Mouse (Mus musculus) kidney, embryonic 15.5 days (tissue): ENCODE data around the gene Tmem87a. TPM values are rescaled to one million over a fixed set of nuclear protein-coding genes. Genes with fewer than 3 reads are reported as not detected.
A peak's percentile ranks its signal among the peaks of the same experiment; 100 is the strongest.

Experiments used
- ATAC-seq: fragments of 200-750 bp; cut with Nextera tagmentation; replicated peaks from 2 replicates; pipeline ENCODE4 v1.8.0; 2017; ENCODE audit warnings: moderate TSS enrichment; ENCODE audit not compliant: low FRiP score
- H3K27ac ChIP-seq: fragments of 300-500 bp; sonication (generic); 2 replicates; pipeline ENCODE4 v1.5.1; 2015; ENCODE audit warnings: mild to moderate bottlenecking, inconsistent platforms
- H3K27me3 ChIP-seq: fragments of 300-500 bp; sonication (generic); 2 replicates; pipeline ENCODE4 v1.6.1; 2015; ENCODE audit warnings: inconsistent platforms
- H3K36me3 ChIP-seq: fragments of 300-500 bp; sonication (generic); 2 replicates; pipeline ENCODE4 v1.6.1; 2015; ENCODE audit warnings: inconsistent platforms
- H3K4me1 ChIP-seq: fragments of 300-500 bp; sonication (generic); 2 replicates; pipeline ENCODE4 v1.6.1; 2015; ENCODE audit warnings: inconsistent platforms
- H3K4me2 ChIP-seq: fragments of 300-500 bp; sonication (generic); 2 replicates; pipeline ENCODE4 v1.6.1; 2015; ENCODE audit warnings: moderate library complexity, mild to moderate bottlenecking, inconsistent platforms
- H3K4me3 ChIP-seq: fragments of 300-500 bp; sonication (generic); replicated peaks from 2 replicates; pipeline ENCODE4 v1.5.1; 2015; ENCODE audit warnings: mild to moderate bottlenecking, inconsistent platforms
- H3K9ac ChIP-seq: fragments of 300-500 bp; sonication (generic); 2 replicates; pipeline ENCODE4 v1.6.1; 2015; ENCODE audit warnings: mild to moderate bottlenecking, inconsistent platforms
- H3K9me3 ChIP-seq: fragments of 300-500 bp; sonication (generic); replicated peaks from 2 replicates; pipeline ENCODE4 v1.6.1; 2016; ENCODE audit warnings: inconsistent platforms
- WGBS: fragments of 180-500 bp; shearing (Covaris S2); methylation state at CpG from one replicate; pipeline ENCODE4 v1.1.7; 2015; ENCODE audit warnings: mixed read lengths; 5-methylcytosine and 5-hydroxymethylcytosine counted together
- polyA plus RNA-seq: library from polyadenylated mRNA; unstranded; fragments of >200 nt; fragmentation: Nextera tagmentation; extraction: Ambion mirVana; gene quantifications from 2 replicates; pipeline ENCODE4 v1.2.1, GENCODE M21; 2015

Tmem87a gene
- polyA plus RNA-seq, 1 experiment from 2014 or later, result 9.4 TPM

GRCm38 (mm10) chr2:120352682-120353646 is 50.9 kb downstream of the Tmem87a start, which contains the start of gene Vps39:
Gene Vps39 (minus strand): TSS chr2:120353137.
- Histone ChIP-seq H3K4me2 (peak within 1 kb of the TSS; percentile 63), H3K36me3 (peaks cover 49% of the 10 kb centered on the region), H3K4me1 (peaks cover 12% of the 10 kb centered on the region), H3K27ac (peak within 1 kb of the TSS; percentile 85), H3K9me3 (no peaks in the 10 kb centered on the region), H3K27me3 (no peaks in the 10 kb centered on the region), H3K9ac (peak within 1 kb of the TSS; percentile 82), H3K4me3 (peak within 1 kb of the TSS; percentile 95)
- ATAC-seq, result peak; percentile 98
- 11% methylated on average over 44 of the region's 44 CpGs for WGBS

- peaks cover 12% of the 10 kb centered on the region for H3K4me1 ChIP-seq
- H3K4me3 ChIP-seq, result no peak overlapping the region
- no peak for ATAC-seq
- no peaks in the 10 kb centered on the region for H3K9me3 ChIP-seq
- peaks cover 49% of the 10 kb centered on the region for H3K36me3 ChIP-seq
- H3K4me2 ChIP-seq, result no peak overlapping the region
- no peak overlapping the region for H3K9ac ChIP-seq
- H3K27ac ChIP-seq, result no peak overlapping the region
- no peaks in the 10 kb centered on the region for H3K27me3 ChIP-seq
- 85% methylated on average over 5 of the region's 5 CpGs for WGBS
These were observed 52.6 kb downstream of the Tmem87a start for GRCm38 (mm10) chr2:120351321-120351720.

- H3K4me3 ChIP-seq, result no peak overlapping the region
These were observed 55.8 kb downstream of the Tmem87a start for GRCm38 (mm10) chr2:120348120-120348519.

GRCm38 (mm10) chr2:120341741-120342140 is 62.2 kb downstream of the Tmem87a start:
- ATAC-seq, result no peak
- H3K4me3 ChIP-seq, result no peak overlapping the region
- no peak overlapping the region for H3K27ac ChIP-seq
- no peak overlapping the region for H3K4me2 ChIP-seq
- H3K27me3 ChIP-seq, result no peaks in the 10 kb centered on the region
- 96% methylated on average over 1 of the region's 1 CpGs for WGBS
- H3K36me3 ChIP-seq, result peaks cover 89% of the 10 kb centered on the region
- no peaks in the 10 kb centered on the region for H3K9me3 ChIP-seq
- H3K4me1 ChIP-seq, result no peaks in the 10 kb centered on the region
- H3K9ac ChIP-seq, result no peak overlapping the region

More at GRCm38 (mm10) chr2:120348120-120348519, 55.8 kb downstream of the Tmem87a start:
- Histone ChIP-seq H3K27ac (no peak overlapping the region), H3K4me1 (peaks cover 12% of the 10 kb centered on the region), H3K4me2 (no peak overlapping the region), H3K27me3 (no peaks in the 10 kb centered on the region), H3K36me3 (peaks cover 55% of the 10 kb centered on the region), H3K9ac (no peak overlapping the region), H3K9me3 (no peaks in the 10 kb centered on the region)
- 66% methylated on average over 9 of the region's 9 CpGs for WGBS
- ATAC-seq, result no peak

GRCm38 (mm10) chr2:120337886-120338285 is 66.0 kb downstream of the Tmem87a start:
- no peak overlapping the region for H3K27ac ChIP-seq
- WGBS, result 62% methylated on average over 2 of the region's 2 CpGs
- no peak overlapping the region for H3K9ac ChIP-seq
- no peak overlapping the region for H3K4me3 ChIP-seq
- no peak overlapping the region for H3K4me2 ChIP-seq
- no peaks in the 10 kb centered on the region for H3K4me1 ChIP-seq
- peaks cover 84% of the 10 kb centered on the region for H3K36me3 ChIP-seq
- H3K27me3 ChIP-seq, result no peaks in the 10 kb centered on the region
- no peak for ATAC-seq
- no peaks in the 10 kb centered on the region for H3K9me3 ChIP-seq

- WGBS, result 91% methylated on average over 4 of the region's 4 CpGs
- Histone ChIP-seq H3K4me1 (no peaks in the 10 kb centered on the region), H3K27me3 (no peaks in the 10 kb centered on the region), H3K4me3 (no peak overlapping the region), H3K9me3 (no peaks in the 10 kb centered on the region), H3K9ac (no peak overlapping the region), H3K4me2 (no peak overlapping the region), H3K36me3 (peaks cover 73% of the 10 kb centered on the region), H3K27ac (no peak overlapping the region)
- no peak for ATAC-seq
These were observed 72.3 kb downstream of the Tmem87a start for GRCm38 (mm10) chr2:120331575-120331974.

GRCm38 (mm10) chr2:120315077-120315476 is 88.8 kb downstream of the Tmem87a start:
- no peaks in the 10 kb centered on the region for H3K27me3 ChIP-seq
- 62% methylated on average over 4 of the region's 4 CpGs for WGBS
- no peaks in the 10 kb centered on the region for H3K4me1 ChIP-seq
- no peak for ATAC-seq
- H3K9me3 ChIP-seq, result no peaks in the 10 kb centered on the region
- H3K4me3 ChIP-seq, result no peak overlapping the region
- H3K9ac ChIP-seq, result no peak overlapping the region
- no peak overlapping the region for H3K27ac ChIP-seq
- H3K4me2 ChIP-seq, result no peak overlapping the region
- peaks cover 35% of the 10 kb centered on the region for H3K36me3 ChIP-seq

- Histone ChIP-seq H3K36me3 (peaks cover 35% of the 10 kb centered on the region), H3K9me3 (no peaks in the 10 kb centered on the region), H3K4me1 (no peaks in the 10 kb centered on the region), H3K27ac (no peak overlapping the region), H3K27me3 (no peaks in the 10 kb centered on the region), H3K4me3 (no peak overlapping the region), H3K4me2 (no peak overlapping the region), H3K9ac (no peak overlapping the region)
- WGBS, result 62% methylated on average over 4 of the region's 4 CpGs
- ATAC-seq, result no peak
These were observed 89.4 kb downstream of the Tmem87a start for GRCm38 (mm10) chr2:120314487-120314886.

GRCm38 (mm10) chr2:120313976-120314375 is 89.9 kb downstream of the Tmem87a start, which contains the start of gene Pla2g4f:
Gene Pla2g4f (minus strand): TSS chr2:120314165.
- Histone ChIP-seq H3K27me3 (no peaks in the 10 kb centered on the region), H3K4me1 (no peaks in the 10 kb centered on the region), H3K4me3 (no peak within 1 kb of the TSS), H3K27ac (no peak within 1 kb of the TSS), H3K9me3 (no peaks in the 10 kb centered on the region), H3K4me2 (no peak within 1 kb of the TSS), H3K36me3 (peaks cover 30% of the 10 kb centered on the region), H3K9ac (no peak within 1 kb of the TSS)
- no peak for ATAC-seq
- WGBS, result 47% methylated on average over 3 of the region's 3 CpGs

GRCm38 (mm10) chr2:120312276-120312825 is 91.6 kb downstream of the Tmem87a start:
- WGBS, result 74% methylated on average over 7 of the region's 7 CpGs
- no peak overlapping the region for H3K9ac ChIP-seq
- no peak overlapping the region for H3K27ac ChIP-seq
- H3K27me3 ChIP-seq, result no peaks in the 10 kb centered on the region
- H3K4me1 ChIP-seq, result no peaks in the 10 kb centered on the region
- H3K36me3 ChIP-seq, result peaks cover 14% of the 10 kb centered on the region
- no peak for ATAC-seq
- no peak overlapping the region for H3K4me2 ChIP-seq
- no peaks in the 10 kb centered on the region for H3K9me3 ChIP-seq
- H3K4me3 ChIP-seq, result no peak overlapping the region
